Mouse (Mus musculus) liver, embryonic 14.5 days (tissue): ENCODE results near the gene Cdk12.
A peak's percentile ranks its signal among the peaks of the same experiment; 100 is the strongest.
"Not testable (repeated sequence)": the region's sequence is repeated elsewhere in the genome, so short reads cannot be mapped to it uniquely, and the experiment has no call there.

ENCODE experiments used
- CTCF ChIP-seq: IDR thresholded peaks from 2 replicates; pipeline ENCODE4 v1.5.1; 2016; ENCODE audit warnings: antibody characterized with exemption, low read depth, control low read depth
- EP300 ChIP-seq: IDR thresholded peaks from 2 replicates; pipeline ENCODE4 v1.6.1; 2016; ENCODE audit warnings: antibody characterized with exemption, low read depth

GRCm38 (mm10) chr11:98209661-98210060 is 6.8 kb downstream of the Cdk12 start:
- 0 out of 2 replicates have a peak, but pooled peaks have one; percentile 8 for TF ChIP-seq CTCF
- not testable (repeated sequence) for TF ChIP-seq EP300
